Mouse (Mus musculus) cortical plate, adult 2 months (tissue): ENCODE data around the gene Thegl.

Source experiments
- CTCF ChIP-seq: fragments of 200-500 bp; IDR thresholded peaks from 2 replicates; pipeline ENCODE4 v1.5.1; 2011; ENCODE audit warnings: mild to moderate bottlenecking, control low read depth, low read length; ENCODE audit not compliant: insufficient read depth; ENCODE audit errors: extremely low read depth
- POLR2A ChIP-seq: fragments of 200-500 bp; IDR thresholded peaks from 2 replicates; pipeline ENCODE4 v1.6.1; 2011; ENCODE audit warnings: mild to moderate bottlenecking, low read length, control low read depth; ENCODE audit not compliant: insufficient read depth; ENCODE audit errors: extremely low read depth

DNA sequence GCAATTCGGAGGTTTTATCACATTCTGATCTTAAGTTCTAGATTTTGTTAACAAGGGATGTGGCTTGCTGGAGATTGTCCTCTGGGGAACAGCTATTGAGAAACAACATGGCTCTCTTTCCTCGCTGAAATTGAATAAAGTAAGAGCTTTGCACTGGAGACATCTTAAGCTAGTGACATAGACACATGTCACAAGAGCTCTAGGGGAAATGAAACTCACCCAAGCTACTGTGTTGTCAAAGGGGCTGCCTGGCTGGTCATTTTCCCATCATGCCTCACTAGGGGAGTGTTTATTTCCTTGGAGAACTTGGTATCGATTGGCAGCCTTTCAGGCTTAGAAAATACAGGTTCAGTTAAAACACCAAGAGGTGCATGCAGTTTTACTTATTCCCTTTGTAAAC, 2.7 kb upstream of the Thegl start:
- TF ChIP-seq POLR2A (no peak), CTCF (no peak)
